Mouse (Mus musculus) kidney, adult 2 months (tissue): ENCODE results near the gene Tmc7. TPM values are rescaled to one million over a fixed set of nuclear protein-coding genes. Genes with fewer than 3 reads are reported as not detected.

Experiments used
- DNase-seq: peaks from one replicate; pipeline ENCODE4 v3.0.0; 2021
- H3K27ac ChIP-seq: fragments of 200-500 bp; 2 replicates; pipeline ENCODE4 v1.5.1; 2012; ENCODE audit warnings: low read depth, low read length, control low read depth, inconsistent platforms; ENCODE audit not compliant: insufficient read depth
- H3K27me3 ChIP-seq: fragments of 200-500 bp; replicated peaks from 2 replicates; pipeline ENCODE4 v1.6.1; 2012; ENCODE audit warnings: mild to moderate bottlenecking, moderate library complexity, low read length, inconsistent platforms; ENCODE audit not compliant: control insufficient read depth, insufficient read depth
- H3K36me3 ChIP-seq: fragments of 200-500 bp; 2 replicates; pipeline ENCODE4 v1.6.1; 2012; ENCODE audit warnings: mild to moderate bottlenecking, moderate library complexity, low read length, inconsistent platforms; ENCODE audit not compliant: control insufficient read depth, insufficient read depth
- H3K4me1 ChIP-seq: fragments of 200-500 bp; 2 replicates; pipeline ENCODE4 v1.6.1; 2011; ENCODE audit warnings: low read length; ENCODE audit not compliant: control insufficient read depth, insufficient read depth
- H3K4me3 ChIP-seq: fragments of 200-500 bp; 2 replicates; pipeline ENCODE4 v1.5.1; 2011; ENCODE audit warnings: mild to moderate bottlenecking, low read depth, low read length, control low read depth; ENCODE audit not compliant: insufficient read depth
- CTCF ChIP-seq: fragments of 200-500 bp; conservative IDR thresholded peaks from 2 replicates; pipeline ENCODE4 v1.5.1; 2011; ENCODE audit warnings: low read depth, mild to moderate bottlenecking, control low read depth, low read length, moderate library complexity, mixed read lengths; ENCODE audit not compliant: insufficient read depth, insufficient read length
- POLR2A ChIP-seq: fragments of 200-500 bp; IDR thresholded peaks from one replicate; pipeline ENCODE4 v1.6.1; 2011; ENCODE audit warnings: low read depth, low read length, control low read depth
- WGBS: fragments of 180-500 bp; shearing (Covaris S2); methylation state at CpG from one replicate; pipeline ENCODE4 v1.1.7; 2018; 5-methylcytosine and 5-hydroxymethylcytosine counted together
- polyA plus RNA-seq: library from polyadenylated mRNA; depleted of rRNA; stranded (reverse); fragments of >200 nt; gene quantifications from 2 replicates; pipeline ENCODE4 v1.2.3, GENCODE M21; 2012

The Tmc7 gene
- polyA plus RNA-seq, 1 experiment = 0.83 TPM

DNA sequence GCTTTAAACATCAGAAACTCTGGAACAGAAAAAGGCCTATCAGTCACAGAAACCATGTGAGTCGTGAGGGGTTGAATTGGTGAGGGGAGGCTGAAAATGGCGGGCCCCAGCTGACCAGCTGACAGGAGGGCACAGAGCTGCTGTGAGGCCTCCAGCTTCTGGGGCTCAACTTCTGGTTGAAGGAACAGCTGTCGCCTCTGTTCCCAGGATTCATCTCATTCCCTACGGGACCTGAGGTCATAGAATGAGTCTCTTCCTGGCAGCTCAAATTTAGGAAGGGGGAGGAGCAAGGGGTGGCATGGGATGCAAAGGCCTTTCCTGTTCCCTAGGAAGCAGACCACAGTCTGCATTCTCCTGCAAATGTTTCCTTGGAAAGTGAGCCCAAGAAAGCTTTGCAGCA lies 80.7 kb downstream of the Tmc7 start:
- no peaks in the 10 kb centered on the region for H3K27me3 ChIP-seq
- H3K27ac ChIP-seq = no peak overlapping the region
- 75% methylated on average over 4 of the region's 4 CpGs for whole genome bisulfite sequencing
- no peak overlapping the region for H3K4me3 ChIP-seq
- peak; percentile 30 for DNase-seq
- H3K36me3 ChIP-seq = no peaks in the 10 kb centered on the region
- H3K4me1 ChIP-seq = no peaks in the 10 kb centered on the region
- TF ChIP-seq CTCF (no peak), POLR2A (no peak)

DNA sequence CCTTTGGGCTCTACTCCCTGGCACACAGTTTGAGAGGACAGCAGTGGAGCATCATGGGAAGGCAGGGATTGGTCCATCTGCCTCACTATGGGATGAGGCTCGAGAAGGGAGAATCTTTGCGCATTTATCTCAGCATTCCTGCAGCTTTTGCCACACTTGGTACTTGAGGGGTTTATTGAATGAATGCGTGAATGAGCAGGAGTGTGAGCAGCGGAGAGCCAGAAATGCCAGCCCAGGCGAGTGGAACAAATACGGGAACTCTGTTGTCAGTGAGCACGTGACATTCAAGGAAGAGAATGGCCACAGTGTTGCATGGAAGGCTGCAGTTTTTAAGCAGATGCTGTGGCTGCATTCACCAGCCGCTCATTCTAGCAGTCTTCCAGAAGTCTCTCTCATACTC lies 82.2 kb downstream of the Tmc7 start:
- H3K27ac ChIP-seq = no peak overlapping the region
- H3K4me3 ChIP-seq = no peak overlapping the region
- no peaks in the 10 kb centered on the region for H3K36me3 ChIP-seq
- no peak for DNase-seq
- 62% methylated on average over 8 of the region's 8 CpGs for WGBS
- TF ChIP-seq CTCF = no peak
- TF ChIP-seq POLR2A = no peak
- H3K4me1 ChIP-seq = no peaks in the 10 kb centered on the region
- H3K27me3 ChIP-seq = no peaks in the 10 kb centered on the region

DNA sequence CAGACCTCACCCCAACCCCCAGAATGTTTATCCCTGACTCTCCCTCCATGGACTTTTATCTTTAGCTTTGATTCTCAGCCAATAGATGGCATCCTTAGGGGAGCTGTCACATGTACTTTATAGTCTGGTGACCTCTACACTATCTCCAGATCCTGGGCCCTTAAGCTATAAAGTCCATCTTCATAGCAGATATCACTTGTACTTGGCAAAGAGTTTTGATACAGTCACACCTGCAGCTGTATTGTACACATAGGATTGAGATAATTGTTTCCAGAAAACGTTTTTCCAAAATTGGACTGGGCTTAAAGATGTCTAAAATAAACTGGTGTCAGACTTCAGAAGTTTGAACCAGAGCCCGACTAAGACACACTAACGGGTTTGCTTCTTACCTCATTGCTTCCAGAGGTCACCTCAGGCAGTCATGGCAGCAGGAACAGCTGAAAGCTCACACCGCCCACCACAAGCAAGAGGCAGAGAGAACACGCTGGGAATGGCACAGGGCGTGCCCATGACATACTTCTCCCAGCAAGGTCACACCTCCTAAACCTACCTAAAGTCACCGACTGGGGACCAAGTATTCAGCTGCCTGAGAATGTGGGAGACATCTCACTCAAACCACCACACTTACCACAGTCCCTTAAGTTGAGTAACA lies 84.6 kb downstream of the Tmc7 start:
- no peaks in the 10 kb centered on the region for H3K4me1 ChIP-seq
- no peaks in the 10 kb centered on the region for H3K27me3 ChIP-seq
- WGBS = 54% methylated on average over 7 of the region's 7 CpGs
- H3K4me3 ChIP-seq = no peak overlapping the region
- no peak for DNase-seq
- no peaks in the 10 kb centered on the region for H3K36me3 ChIP-seq
- H3K27ac ChIP-seq = no peak overlapping the region
- TF ChIP-seq POLR2A (no peak), CTCF (no peak)

DNA sequence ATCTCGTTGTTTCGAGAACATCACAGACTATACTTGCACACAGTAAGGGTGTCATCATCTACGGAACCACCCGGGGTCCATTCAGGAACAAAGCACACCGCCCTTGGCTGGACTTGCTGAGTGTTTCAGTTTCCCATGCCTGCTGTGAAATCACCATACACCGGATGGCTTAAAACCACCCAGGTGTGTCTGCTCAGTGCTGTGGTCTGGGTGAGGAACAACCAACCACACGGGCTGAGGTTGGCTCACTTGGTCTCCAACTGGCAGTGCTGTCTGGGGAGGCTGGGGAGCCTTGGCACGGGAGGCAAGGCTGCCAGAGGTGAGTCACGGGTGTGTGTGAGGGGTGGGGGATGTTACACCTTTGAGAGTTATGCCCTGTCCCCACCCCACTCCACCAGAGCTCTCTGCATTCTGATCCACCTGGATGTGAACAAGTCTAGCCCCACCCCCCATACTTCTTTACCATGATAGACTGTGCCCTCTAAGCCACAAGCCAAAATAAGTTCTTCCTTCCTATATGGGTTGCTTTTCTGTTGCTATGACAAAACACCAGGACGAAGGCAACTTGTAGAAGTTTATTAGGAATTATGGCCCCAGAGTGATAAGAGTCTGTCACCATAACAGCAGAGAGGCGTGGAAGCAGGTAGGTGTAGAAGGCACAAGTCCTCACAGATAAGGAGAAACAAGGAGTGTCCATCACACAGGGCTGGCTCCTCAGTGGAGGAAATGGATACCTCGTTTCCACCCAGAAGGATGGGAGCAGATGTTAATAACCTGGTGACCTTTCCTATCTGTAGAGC lies 85.4 kb downstream of the Tmc7 start:
- Histone ChIP-seq H3K27ac (no peak overlapping the region), H3K4me1 (no peaks in the 10 kb centered on the region), H3K27me3 (no peaks in the 10 kb centered on the region), H3K36me3 (no peaks in the 10 kb centered on the region), H3K4me3 (no peak overlapping the region)
- no peak for TF ChIP-seq CTCF
- no peak for TF ChIP-seq POLR2A
- no peak for DNase-seq
- WGBS = 80% methylated on average over 12 of the region's 12 CpGs

DNA sequence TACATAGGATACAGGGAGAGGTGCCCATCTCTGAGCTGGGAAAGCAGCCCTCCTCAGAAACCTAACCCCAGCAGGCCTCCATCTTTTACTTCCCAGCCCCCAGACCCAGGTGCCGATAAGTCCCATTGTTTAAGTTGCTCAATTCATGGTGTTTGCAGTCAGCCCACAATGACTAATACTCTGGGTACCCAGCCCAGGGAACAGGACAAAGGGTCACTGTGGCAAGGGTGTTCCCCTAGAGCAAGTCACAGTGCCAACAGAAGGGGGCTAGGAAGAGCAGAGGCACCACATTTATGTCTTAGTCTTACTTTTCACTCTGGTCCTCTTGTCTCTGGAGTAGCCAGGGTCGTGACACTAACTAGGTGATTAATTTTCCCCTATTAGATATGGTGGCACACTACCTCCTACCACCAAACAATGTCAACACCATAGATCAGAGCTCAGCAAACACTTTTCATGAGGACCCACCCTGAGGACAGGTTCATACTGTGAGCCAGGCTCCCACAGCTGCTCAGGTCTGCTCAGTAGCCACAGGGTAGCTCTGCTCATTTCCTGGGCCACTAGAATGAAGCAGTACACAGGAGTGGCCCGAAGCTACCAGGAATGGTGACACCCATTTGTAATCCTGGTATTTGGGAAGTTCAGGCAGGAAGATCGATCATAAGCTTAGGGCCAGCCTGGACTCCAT lies 89.5 kb downstream of the Tmc7 start:
- no peaks in the 10 kb centered on the region for H3K36me3 ChIP-seq
- TF ChIP-seq POLR2A (no peak), CTCF (no peak)
- no peak overlapping the region for H3K4me3 ChIP-seq
- no peak for DNase-seq
- H3K27me3 ChIP-seq = no peaks in the 10 kb centered on the region
- 90% methylated on average over 4 of the region's 4 CpGs for WGBS
- no peak overlapping the region for H3K27ac ChIP-seq
- 0 out of 2 replicates have a peak, but pooled peaks cover 2% of the 10 kb centered on the region for H3K4me1 ChIP-seq

DNA sequence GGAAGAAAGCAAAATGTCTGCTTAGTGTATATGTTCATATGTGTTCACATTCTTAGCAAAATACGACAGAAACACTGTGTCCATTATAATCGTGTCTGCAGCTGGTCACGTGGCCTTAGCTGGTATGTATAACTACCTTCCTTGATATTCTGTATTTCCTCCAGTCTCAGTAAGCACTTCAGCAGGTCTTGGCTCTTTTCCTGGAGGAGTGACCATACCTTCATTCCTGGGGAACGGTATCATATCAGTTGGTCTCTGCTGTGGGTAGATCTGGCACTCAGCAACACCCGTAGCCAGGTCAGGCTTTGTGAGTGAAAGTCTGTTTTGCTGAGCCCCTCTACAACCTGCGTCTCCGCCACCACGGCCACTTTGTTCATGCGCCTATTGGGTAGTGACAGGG lies 90.6 kb downstream of the Tmc7 start:
- H3K4me3 ChIP-seq = no peak overlapping the region
- no peaks in the 10 kb centered on the region for H3K36me3 ChIP-seq
- no peak for TF ChIP-seq POLR2A
- TF ChIP-seq CTCF = no peak
- 0 out of 2 replicates have a peak, but pooled peaks cover 2% of the 10 kb centered on the region for H3K4me1 ChIP-seq
- DNase-seq = no peak
- WGBS = 89% methylated on average over 9 of the region's 9 CpGs
- H3K27me3 ChIP-seq = no peaks in the 10 kb centered on the region
- no peak overlapping the region for H3K27ac ChIP-seq

DNA sequence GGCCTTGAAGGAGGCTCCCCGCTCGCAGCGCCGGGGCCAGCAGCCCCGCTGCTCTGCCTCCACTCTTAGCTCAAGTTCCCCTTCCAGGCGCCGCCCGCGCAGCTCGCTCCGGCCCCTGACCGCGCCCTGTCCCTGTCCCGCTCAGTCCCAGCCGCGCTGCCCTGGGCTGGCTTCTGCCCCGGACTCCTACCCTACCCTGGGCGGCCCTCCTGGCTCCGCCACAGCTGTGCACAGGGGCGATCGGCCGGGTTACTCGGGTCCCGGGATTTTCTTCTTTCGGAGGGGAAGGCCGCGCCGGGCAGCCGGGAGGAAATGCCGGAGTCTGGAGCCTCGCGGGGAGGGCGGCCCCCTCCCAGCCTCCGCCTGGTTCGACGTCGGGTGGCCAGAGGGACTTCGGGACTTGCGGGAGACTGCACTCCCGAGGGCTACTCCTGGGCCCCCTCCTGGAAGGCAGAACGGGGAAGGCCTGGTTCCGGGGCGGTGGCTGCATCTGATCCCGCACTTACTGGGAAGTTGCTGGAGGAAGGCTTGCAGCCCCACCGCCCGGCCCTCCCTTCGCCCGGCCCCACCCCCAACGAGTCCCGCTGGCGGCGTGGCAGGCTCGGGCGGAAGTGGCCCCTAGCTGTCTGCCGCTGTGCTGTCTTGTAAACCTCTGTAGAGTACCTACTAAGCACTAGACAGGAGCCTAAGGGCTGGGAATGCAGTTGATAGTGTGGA lies 92.9 kb downstream of the Tmc7 start, which contains the start of gene Itpripl2:
Itpripl2 (minus strand) TSS at position 545 of the 717 bp plus-strand sequence.
- Histone ChIP-seq H3K27ac (peak within 1 kb of the TSS; percentile 68), H3K4me1 (0 out of 2 replicates have a peak, but pooled peaks cover 2% of the 10 kb centered on the region), H3K4me3 (peak within 1 kb of the TSS; percentile 55), H3K27me3 (no peaks in the 10 kb centered on the region), H3K36me3 (no peaks in the 10 kb centered on the region)
- under 1% methylated on average over 55 of the region's 55 CpGs for WGBS
- TF ChIP-seq CTCF (no peak), POLR2A (no peak)
- DNase-seq = peak; percentile 87
